Mouse (Mus musculus) thymus, postnatal 4 days (tissue): Measurements from ENCODE around the gene Magi1.

ENCODE experiments used
- DNase-seq: peaks from one replicate; pipeline ENCODE4 v3.0.0; 2021

Magi1 gene

GRCm38 (mm10) chr6:94256982-94257830, 26.5 kb downstream of the Magi1 start:
- no peak for DNase-seq

- no peak for DNase-seq
Observed at GRCm38 (mm10) chr6:94253943-94254342, 29.8 kb downstream of the Magi1 start.

GRCm38 (mm10) chr6:94251358-94251945, 32.3 kb downstream of the Magi1 start:
- no peak for DNase-seq

GRCm38 (mm10) chr6:94249286-94249790, 34.4 kb downstream of the Magi1 start:
- DNase-seq: no peak

GRCm38 (mm10) chr6:94241251-94241650, 42.5 kb downstream of the Magi1 start:
- DNase-seq: no peak

- no peak for DNase-seq
Observed at GRCm38 (mm10) chr6:94238643-94239042, 45.1 kb downstream of the Magi1 start.

GRCm38 (mm10) chr6:94236899-94237298, 46.8 kb downstream of the Magi1 start:
- DNase-seq: no peak

- no peak for DNase-seq
Observed at GRCm38 (mm10) chr6:94232243-94232785, 51.4 kb downstream of the Magi1 start.

- DNase-seq: no peak
Observed at GRCm38 (mm10) chr6:94231831-94232230, 51.9 kb downstream of the Magi1 start.

- DNase-seq: no peak
Observed at GRCm38 (mm10) chr6:94231367-94231766, 52.4 kb downstream of the Magi1 start.

- no peak for DNase-seq
Observed at GRCm38 (mm10) chr6:94230918-94231317, 52.8 kb downstream of the Magi1 start.

GRCm38 (mm10) chr6:94230129-94230528, 53.6 kb downstream of the Magi1 start:
- DNase-seq: no peak

GRCm38 (mm10) chr6:94226262-94226661, 57.5 kb downstream of the Magi1 start:
- no peak for DNase-seq

GRCm38 (mm10) chr6:94225832-94226231, 57.9 kb downstream of the Magi1 start:
- no peak for DNase-seq

GRCm38 (mm10) chr6:94225091-94225490, 58.6 kb downstream of the Magi1 start:
- no peak for DNase-seq

GRCm38 (mm10) chr6:94222253-94222652, 61.5 kb downstream of the Magi1 start:
- no peak for DNase-seq

- no peak for DNase-seq
Observed at GRCm38 (mm10) chr6:94221750-94222149, 62.0 kb downstream of the Magi1 start.

- DNase-seq: no peak
Observed at GRCm38 (mm10) chr6:94218076-94218475, 65.6 kb downstream of the Magi1 start.

GRCm38 (mm10) chr6:94215834-94216233, 67.9 kb downstream of the Magi1 start:
- DNase-seq: no peak

GRCm38 (mm10) chr6:94214895-94215538, 68.7 kb downstream of the Magi1 start:
- DNase-seq: no peak

GRCm38 (mm10) chr6:94205926-94206325, 77.8 kb downstream of the Magi1 start:
- DNase-seq: no peak

GRCm38 (mm10) chr6:94203642-94204145, 80.0 kb downstream of the Magi1 start:
- no peak for DNase-seq

GRCm38 (mm10) chr6:94201940-94202339, 81.8 kb downstream of the Magi1 start:
- no peak for DNase-seq
